Mouse (Mus musculus) T-cell, adult 2 months (primary cell): ENCODE measurements around the gene Fgf23.

Source experiments
- DNase-seq: peaks from one replicate; pipeline ENCODE4 v3.0.0; 2022; ENCODE audit warnings: low spot score

The Fgf23 gene

DNA sequence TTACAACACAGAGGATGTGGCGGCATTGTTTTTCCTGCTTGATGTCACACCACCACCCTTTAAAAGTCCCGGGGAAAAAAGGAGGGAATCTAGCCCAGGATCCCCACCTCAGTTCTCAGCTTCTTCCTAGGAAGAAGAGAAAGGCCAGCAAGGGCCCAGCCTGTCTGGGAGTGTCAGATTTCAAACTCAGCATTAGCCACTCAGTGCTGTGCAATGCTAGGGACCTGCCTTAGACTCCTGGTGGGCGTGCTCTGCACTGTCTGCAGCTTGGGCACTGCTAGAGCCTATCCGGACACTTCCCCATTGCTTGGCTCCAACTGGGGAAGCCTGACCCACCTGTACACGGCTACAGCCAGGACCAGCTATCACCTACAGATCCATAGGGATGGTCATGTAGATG is at the start of gene Fgf23:
Gene Fgf23 (plus strand): TSS at position 86 of the 400 bp plus-strand sequence.
- no peak for DNase-seq

DNA sequence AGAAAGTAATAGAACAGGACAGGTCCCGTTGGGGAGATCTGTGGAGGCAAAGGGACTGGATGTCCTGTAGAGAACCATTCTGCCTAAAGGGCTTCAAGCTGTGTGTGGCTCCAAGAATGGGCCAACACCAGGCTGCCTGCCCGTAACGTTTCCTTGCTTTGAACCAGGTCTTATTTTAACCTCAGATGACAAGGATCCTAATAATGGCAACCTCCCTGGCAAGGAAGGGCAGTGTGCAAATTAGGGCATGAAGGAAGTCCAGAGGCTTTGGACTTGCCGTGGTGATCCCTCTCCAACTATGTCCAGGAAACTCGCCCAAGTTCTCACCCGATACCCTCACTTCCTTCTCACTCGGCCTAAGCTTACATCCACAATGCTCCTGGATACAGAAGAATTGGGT is 47.9 kb upstream of the Fgf23 start:
- no peak for DNase-seq

DNA sequence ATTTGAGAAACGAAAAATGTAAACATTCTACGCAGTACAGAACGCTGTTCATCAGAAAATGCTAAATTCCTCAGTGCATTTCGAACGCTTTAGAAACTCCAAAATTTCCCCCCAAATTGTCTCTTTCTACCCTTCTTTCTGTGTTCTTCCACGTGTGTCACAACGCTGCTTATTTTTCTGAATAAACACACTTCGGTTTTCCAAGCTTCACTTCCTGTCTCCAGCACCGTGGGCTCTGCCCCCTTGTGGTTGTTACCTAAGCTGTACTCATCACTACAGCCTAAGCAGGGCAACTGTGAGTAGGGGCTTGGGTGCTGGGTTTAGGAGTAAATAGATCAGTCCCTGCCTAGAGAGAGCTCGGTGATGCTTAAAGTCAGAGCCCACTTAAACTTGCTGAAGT is 37.9 kb upstream of the Fgf23 start:
- peak; percentile 24 for DNase-seq

DNA sequence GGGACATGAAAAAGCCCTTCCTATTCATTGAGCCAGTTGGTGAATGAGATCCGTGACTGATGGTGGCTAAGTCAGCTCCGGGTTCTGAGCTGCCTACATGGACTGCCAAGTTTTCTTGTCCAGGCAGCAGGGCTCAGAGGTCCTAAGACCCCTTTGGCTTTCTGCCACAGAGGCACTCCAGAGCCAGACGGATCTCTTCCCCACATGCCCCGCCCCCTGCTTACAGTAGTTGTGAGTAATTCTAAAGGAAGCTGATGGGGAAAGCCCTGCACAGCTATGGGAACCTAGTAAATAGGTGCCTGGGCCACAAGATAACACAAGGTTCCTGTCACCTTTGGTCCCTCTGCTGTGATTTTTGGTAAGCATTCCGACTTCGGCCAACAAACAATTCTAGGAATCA is 27.8 kb upstream of the Fgf23 start:
- no peak for DNase-seq

DNA sequence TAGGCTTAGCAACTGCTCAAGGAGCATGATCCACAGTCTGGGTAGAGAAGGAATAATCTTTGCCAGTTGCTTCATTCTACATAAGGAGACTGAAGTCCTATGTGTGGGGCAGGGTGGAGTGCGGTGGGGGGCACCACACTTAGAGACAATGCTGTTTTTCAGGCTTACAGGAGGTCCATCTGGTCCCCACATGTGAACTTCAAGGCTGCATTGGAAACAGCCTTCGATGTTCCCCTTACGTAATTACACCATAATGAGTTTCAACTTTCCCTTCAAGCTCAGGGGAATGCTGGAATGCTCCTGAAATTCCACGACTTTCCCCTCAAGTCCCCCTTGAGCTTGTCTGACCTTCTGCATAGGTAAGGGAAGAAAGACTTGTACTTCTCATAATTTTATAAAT is 21.9 kb upstream of the Fgf23 start:
- DNase-seq = no peak

DNA sequence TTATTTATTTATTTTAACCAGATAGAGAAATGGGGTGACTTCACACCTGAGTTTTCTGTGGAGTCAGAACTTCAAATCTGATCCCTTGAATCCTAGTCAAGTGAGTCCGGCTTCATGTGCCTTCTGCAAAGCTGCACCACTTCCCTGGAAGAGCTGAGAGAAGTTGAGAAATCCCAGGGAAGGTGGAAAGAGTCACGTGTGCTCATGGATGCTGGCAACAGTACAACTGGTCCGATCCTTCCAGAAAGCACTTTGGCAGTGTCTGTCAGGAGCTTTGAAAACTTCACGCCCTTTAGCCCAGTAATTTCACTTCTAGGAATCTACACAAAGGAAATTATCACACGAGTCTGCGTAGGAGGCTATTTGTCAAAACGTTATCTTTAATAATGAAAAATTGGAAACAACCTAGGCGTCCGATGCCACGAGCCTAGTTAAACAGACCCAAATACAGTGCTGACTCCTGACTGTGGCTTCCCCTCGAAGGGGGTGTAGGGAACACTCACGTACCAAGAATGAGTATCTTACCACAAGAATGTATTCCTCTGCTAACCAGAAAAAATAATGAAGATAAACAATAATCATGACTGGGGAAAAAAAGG is 15.6 kb upstream of the Fgf23 start:
- no peak for DNase-seq

DNA sequence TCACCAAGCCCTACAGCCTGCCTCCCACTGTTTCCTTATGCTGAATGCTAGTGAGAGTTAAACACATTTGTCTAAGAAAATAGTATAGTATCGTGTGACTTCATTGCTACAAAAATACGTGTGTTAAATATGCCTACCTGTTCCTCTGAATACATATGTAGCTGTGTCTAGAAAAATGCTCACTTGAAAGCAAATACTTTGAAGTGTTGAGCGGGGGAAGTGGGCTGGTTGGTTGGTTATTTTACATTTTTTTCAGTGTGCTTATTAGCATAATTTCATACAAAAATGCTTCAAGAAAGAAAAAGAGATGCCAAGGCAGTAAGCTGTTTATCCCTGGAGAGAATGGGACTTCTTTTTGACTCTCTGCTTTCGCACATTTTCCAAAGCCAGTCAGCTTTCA is 12.7 kb upstream of the Fgf23 start:
- DNase-seq = no peak

DNA sequence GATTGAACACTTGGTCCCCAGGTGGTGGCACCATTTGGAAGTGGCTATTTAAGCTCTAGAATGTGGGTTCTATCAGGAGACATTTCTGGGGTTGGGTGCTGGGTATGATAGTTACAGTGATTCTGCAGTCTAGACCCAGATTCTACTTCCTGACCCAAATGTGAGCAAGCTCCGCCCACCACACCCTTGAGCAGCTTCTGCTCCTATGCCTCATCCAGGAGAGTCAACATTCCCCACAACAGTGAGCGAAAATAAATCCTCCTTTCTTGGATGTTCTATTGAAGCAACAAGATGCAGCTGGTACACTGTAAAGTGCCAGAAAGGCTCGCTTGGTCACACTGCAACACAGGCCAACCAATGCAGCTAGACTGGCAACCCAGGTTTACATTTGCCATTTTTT is 8.8 kb upstream of the Fgf23 start:
- no peak for DNase-seq

DNA sequence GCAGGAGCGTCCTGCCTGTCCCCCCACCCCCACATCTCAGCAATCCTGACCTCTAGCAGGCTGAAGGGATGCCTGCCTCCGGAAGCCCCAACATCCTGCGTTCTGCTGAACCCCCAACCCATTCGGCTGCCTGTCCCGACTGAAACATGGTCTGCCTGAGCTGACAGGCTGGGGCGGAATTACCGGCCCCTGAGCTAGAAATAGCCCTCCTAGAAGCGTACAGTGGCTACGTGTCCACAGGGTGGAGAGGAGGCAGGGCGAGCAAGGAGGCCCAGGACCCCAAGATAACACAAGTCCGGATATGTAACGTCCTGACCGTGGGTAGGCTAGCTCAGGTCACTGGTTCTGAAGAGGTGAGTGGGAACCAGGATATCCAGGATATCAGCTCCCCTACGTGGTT is 7.9 kb upstream of the Fgf23 start:
- DNase-seq = no peak

DNA sequence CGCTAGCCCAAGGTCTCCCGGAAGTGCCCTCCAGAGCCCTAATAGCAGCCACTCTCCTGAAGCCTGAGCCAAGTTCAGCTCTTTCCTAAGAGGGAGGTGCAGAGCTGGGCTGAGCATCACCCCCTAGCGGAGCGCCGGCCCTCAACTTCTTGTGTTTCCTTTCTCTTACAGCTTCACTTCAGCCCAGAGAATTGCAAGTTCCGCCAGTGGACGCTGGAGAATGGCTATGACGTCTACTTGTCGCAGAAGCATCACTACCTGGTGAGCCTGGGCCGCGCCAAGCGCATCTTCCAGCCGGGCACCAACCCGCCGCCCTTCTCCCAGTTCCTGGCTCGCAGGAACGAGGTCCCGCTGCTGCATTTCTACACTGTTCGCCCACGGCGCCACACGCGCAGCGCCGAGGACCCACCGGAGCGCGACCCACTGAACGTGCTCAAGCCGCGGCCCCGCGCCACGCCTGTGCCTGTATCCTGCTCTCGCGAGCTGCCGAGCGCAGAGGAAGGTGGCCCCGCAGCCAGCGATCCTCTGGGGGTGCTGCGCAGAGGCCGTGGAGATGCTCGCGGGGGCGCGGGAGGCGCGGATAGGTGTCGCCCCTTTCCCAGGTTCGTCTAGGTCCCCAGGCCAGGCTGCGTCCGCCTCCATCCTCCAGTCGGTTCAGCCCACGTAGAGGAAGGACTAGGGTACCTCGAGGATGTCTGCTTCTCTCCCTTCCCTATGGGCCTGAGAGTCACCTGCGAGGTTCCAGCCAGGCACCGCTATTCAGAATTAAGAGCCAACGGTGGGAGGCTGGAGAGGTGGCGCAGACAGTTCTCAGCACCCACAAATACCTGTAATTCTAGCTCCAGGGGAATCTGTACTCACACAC is 7.4 kb downstream of the Fgf23 start:
- DNase-seq = peak; percentile 43

DNA sequence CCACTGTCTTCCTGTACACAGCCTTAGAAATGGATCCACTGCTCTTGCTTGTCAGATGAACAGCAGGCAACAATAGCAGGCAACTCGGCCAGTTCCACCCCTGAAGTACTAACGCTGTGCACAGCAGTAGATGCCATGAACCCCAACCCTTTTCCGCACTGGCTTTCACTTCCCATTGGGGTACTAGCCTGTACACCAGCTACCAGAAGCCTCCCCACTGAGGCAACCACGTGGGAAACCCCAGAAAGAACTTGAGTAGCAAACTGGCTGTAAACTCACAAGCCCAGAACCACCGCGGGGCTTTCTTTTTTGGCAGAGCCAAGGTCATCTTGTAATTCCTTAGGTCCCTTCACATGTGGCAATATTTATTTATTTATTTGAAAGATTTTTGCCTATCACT is 9.1 kb downstream of the Fgf23 start:
- DNase-seq = no peak

DNA sequence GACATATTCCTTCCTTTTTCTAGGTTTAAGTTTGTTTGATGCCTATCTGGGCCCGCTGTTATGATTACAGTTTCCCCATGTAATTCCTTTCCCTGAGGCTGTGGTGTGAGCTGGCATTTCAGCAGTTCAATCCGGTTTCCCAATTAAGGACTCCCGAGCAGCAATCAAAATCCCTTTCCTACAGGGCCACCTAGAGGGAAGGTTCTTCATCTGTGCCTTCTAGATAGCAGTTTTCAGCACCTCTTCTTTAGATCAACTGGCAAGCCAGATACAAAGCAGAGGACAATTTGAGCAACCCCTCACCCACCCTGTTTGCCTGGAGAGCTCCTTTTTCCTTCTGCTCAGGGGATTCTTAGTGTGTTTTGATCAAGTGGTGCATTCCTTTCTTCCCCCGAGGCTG is 14.0 kb downstream of the Fgf23 start:
- DNase-seq = peak; percentile 29

DNA sequence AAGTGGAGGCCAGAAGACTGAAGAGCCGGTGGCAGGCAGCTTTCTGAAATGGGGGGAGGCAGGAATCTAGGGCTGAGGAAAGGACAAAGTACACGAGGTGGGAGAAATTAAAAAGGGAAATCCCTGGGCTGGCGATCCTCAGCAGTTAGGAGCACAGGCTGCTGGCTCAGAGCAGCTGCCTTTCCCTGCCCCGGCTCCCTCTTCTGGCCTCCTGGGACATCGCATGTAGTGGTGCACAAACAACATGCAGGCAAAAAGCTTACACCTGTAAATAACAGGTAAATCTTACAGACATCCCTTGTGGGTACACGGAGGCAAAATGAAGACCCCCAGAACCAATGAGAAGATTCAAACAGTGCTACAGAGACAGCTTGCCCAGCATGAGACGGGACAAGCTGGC is 21.9 kb downstream of the Fgf23 start:
- no peak for DNase-seq

DNA sequence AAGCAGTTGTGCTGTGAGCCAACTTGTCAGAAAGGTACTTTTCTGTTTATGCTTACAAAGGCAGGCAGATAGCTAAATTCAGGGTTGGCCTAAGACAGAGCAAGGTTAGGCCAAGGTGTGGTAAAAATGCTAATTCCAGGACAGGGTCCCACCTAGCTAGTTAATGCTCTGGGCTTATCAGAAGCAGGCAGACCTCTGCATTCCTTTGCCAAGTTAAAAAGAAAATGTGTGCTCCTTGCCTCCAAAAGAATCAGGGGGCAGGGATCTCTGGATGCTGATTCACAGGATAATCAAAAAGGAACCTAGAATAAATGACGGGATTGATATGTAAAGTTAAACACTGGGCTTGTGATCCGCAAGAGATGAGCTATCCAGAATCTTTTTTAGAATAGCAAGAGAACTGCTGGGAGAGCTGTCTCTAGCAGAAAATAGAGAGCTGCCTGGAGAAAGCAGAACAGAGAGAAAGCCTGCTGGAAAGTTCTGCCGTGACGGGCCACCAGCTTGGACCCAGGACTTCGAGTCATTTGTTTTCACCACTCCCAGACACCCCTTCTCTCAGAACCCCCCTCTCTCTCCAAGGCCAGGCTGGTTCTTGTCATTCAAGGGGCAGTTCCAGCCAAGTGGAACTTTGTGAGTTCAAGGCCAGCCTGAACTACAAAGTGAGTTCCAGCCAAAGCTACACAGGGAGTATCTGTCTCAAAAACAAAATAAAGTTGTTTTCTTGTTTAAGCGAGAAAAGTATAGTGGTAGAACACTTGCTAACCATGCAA is 31.0 kb downstream of the Fgf23 start:
- DNase-seq = no peak

DNA sequence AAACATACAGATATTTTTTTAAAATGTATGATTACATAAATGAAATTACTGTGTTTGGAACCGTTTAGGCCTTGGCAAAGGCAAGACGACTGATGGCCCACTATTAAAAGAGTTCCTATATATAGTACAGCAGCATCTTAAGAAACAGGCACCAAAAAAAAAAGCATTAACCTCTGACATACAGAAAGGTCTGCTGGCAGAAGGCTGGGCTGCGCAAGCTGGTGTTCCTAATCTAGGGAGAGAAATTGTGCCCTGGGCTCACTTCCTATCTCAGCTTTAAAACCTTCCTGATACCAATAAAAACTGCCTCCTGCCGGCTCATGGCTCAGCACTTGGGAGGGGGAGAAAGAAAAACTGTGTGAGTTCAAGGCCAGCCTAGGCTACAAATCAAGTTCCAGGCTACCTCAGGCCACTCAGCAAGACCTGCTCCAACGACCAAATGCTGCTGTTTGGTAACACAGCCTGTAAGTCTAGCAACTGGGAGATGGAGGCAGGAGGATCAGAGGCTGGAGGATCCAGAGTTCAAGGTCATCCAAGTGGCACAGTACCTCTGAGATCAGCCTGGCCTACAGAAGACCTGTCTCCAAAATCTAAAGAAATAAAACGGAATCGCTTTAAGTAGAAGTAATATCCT is 31.8 kb downstream of the Fgf23 start:
- DNase-seq = no peak

DNA sequence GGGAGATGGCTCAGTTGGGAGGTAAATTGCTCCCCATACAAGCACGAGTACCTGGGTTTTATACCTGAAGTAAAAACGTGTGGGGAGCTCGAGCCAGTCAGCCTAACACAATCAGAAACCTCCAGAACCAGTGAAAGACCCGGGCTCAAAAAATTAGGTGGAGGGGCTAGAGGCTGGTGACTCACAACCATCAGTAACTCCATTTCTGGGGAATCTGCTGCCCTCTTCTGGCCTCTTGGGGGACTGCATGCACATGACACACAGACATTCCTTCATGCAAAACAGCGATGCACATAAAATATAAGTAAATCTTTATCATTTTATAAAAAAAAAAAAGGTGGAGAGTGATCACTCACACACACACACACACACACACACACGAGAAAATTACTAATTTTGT is 32.4 kb downstream of the Fgf23 start:
- peak; percentile 31 for DNase-seq

DNA sequence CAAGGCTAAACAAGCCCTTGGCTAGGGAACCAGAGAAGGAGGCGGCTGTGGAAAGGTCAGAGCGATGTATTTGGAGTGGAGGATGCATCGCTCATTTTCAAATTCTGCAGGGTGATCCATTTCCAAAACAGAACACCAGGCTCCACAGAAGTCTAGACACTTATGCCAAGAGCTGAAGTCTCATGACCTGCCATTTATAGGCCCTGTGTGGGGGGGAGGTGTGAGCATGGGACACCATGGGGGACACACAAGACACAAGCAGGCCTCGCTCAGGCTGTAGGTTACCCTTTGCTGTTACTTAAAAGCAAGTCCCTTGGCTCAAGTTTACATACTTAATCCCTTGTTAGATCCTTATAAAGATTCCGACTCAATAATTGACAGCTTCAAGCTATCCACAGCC is 33.5 kb downstream of the Fgf23 start:
- no peak for DNase-seq

DNA sequence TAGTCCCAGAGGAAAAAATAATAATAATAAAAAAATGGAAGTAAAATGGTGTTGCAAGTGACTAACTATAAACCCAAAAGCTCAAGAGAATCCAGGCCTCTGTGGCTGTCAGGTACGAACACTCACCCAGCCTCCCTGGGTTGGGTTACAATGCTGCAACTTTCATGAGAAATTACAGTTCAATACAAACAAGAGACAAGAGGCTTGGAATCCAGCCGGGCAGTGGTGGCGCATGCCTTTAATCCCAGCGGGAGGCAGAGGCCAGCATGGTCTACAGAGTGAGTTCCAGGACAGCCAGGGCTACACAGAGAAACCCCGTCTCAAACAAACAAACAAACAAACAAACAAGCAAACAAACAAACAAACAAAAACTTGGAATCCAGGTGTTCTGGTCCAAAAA is 34.0 kb downstream of the Fgf23 start:
- no peak for DNase-seq

DNA sequence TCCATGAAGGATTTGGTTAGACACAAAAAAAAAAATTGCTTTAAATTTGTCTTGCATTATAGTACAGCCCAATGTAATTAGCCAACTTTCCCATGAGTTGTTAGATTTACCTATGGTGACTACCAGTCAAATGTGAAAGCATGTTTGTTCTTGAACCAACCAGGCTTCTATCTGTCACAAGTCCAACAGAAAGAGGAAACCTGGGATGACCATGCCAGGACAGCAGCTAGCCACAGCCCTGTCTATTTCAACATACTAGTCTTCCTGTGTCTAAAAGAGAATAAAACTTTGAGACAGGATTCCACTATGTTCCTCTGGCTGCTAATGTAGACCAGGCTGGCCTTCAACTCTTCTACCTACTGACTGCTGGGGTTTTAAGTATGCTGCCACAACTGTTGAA is 34.7 kb downstream of the Fgf23 start:
- DNase-seq = no peak

DNA sequence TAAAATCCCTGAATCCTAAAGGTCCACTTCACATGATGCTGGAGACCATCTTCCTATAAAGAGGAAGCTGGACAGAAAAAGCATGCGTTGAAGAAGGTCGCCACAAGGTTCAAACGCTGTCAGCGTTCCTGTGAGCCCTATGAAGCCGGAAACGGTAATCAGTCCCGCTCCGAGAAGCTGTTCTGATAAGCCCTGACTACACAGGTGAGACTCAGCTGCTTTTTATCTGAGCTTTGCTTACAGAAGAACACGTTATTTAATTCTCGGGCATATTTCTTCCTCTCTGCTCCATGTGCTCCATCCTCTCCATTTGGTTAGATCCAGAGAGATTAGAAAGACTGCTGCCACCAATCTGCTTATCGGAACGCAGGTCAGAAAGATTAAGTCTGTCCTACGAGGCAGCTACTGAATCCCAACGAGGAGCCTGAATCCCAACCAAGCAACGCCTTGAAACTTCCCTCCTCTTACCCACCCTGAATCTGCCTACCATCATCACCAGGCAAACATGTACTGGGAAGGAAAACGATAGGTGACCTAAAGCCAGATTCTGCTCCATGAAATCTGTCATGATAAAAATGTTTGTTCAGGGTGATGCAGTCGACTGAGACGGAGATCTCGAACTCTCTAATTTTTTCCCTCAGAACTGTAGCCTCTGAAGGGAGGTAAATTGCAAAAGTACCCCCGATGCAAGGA is 35.8 kb downstream of the Fgf23 start:
- peak; percentile 16 for DNase-seq

DNA sequence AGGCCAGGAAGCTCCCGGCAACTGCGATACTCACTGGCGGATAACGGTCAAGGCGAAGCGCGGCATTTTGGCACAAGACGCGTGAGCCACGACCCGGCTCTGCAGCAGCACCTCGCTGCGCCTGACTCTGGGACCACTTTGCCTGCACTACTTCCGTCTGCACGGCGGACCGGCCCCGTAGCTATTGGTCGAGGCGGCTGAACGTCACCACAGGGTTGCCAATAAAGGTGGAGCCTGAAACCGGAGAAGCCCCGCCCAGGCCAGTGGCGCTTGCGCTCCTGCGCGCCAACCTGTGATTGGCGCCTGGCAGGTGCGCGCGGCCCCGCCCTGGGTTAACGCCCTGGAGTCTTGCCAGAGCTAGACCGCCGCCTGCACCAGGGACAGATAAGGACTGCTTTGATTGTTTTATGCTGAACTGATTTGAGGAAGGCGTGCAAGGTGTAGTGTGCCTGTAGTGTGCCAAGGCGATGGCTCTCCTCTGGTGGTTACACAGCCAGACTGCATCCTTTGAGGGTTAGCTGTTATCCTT is 36.8 kb downstream of the Fgf23 start, which contains the start of gene Tigar:
Gene Tigar (minus strand): TSS at position 156 of the 529 bp plus-strand sequence.
- peak; percentile 98 for DNase-seq
